Mouse (Mus musculus) heart, postnatal 4 days (tissue): Measurements from ENCODE around the gene Ctc1. TPM values are rescaled to one million over a fixed set of nuclear protein-coding genes. Genes with fewer than 3 reads are reported as not detected.

Experiments used
- DNase-seq: peaks from one replicate; pipeline ENCODE4 v3.0.0; 2021
- total RNA-seq, 2 experiments: library from RNA; stranded (reverse); gene quantifications; 2 replicates each; pipeline ENCODE4 v1.2.3; 2021

Ctc1 gene
- total RNA-seq, 2 experiments from 2014 or later, result 36.8 to 37.7 TPM

- DNase-seq, result no peak
These were observed 35.0 kb downstream of the Ctc1 start for GRCm38 (mm10) chr11:69050748-69051147.

- DNase-seq, result no peak
These were observed 36.1 kb downstream of the Ctc1 start for GRCm38 (mm10) chr11:69051771-69052170.

GRCm38 (mm10) chr11:69052824-69053421 is 37.2 kb downstream of the Ctc1 start:
- DNase-seq, result no peak

GRCm38 (mm10) chr11:69053848-69054247 is 38.1 kb downstream of the Ctc1 start:
- DNase-seq, result no peak

GRCm38 (mm10) chr11:69058265-69058664 is 42.6 kb downstream of the Ctc1 start:
- DNase-seq, result no peak

GRCm38 (mm10) chr11:69058729-69059356 is 43.1 kb downstream of the Ctc1 start:
- DNase-seq, result no peak

GRCm38 (mm10) chr11:69059357-69059974 is 43.8 kb downstream of the Ctc1 start, which contains the start of gene Borcs6:
Gene Borcs6 (plus strand): TSS chr11:69059717.
- peak; percentile 95 for DNase-seq

GRCm38 (mm10) chr11:69059975-69060411 is 44.3 kb downstream of the Ctc1 start:
- peak; percentile 66 for DNase-seq

GRCm38 (mm10) chr11:69060448-69061254 is 44.9 kb downstream of the Ctc1 start:
- DNase-seq, result no peak

- DNase-seq, result no peak
These were observed 45.7 kb downstream of the Ctc1 start for GRCm38 (mm10) chr11:69061255-69061912.

GRCm38 (mm10) chr11:69062194-69062760 is 46.6 kb downstream of the Ctc1 start:
- DNase-seq, result peak; percentile 81

- peak; percentile 97 for DNase-seq
These were observed 47.1 kb downstream of the Ctc1 start for GRCm38 (mm10) chr11:69062761-69063224.

- DNase-seq, result peak; percentile 92
These were observed 47.9 kb downstream of the Ctc1 start for GRCm38 (mm10) chr11:69063413-69064201.

GRCm38 (mm10) chr11:69064259-69065133 is 48.8 kb downstream of the Ctc1 start:
- DNase-seq, result no peak

GRCm38 (mm10) chr11:69065394-69065925 is 49.7 kb downstream of the Ctc1 start:
- no peak for DNase-seq

- no peak for DNase-seq
These were observed 50.6 kb downstream of the Ctc1 start for GRCm38 (mm10) chr11:69066163-69066861.

- DNase-seq, result peak; percentile 94
These were observed 51.2 kb downstream of the Ctc1 start for GRCm38 (mm10) chr11:69066956-69067355.

GRCm38 (mm10) chr11:69067601-69068000 is 51.9 kb downstream of the Ctc1 start:
- peak; percentile 53 for DNase-seq

- DNase-seq, result peak; percentile 37
These were observed 54.4 kb downstream of the Ctc1 start for GRCm38 (mm10) chr11:69070093-69070492.
